Mouse (Mus musculus) CD4-positive, CD25-positive, alpha-beta regulatory T cell, adult 4 months (primary cell): Measurements from ENCODE around the gene Pheta2. TPM values are rescaled to one million over a fixed set of nuclear protein-coding genes. Genes with fewer than 3 reads are reported as not detected.
"Not testable (repeated sequence)": the region's sequence is repeated elsewhere in the genome, so short reads cannot be mapped to it uniquely, and the experiment has no call there.

Source experiments
- ATAC-seq: one replicate; pipeline ENCODE4 v1.8.0; 2017
- polyA plus RNA-seq, 2 experiments: library from polyadenylated mRNA; unstranded; fragments of 100-300 nt; shearing (Covaris generic); gene quantifications; one replicate each; pipeline ENCODE4 v1.2.1; 2017

Gene Pheta2
- polyA plus RNA-seq, 2 experiments from 2014 or later = 3.4 to 5.0 TPM

GRCm38 (mm10) chr15:82343368-82344287, 4.9 kb downstream of the Pheta2 start:
- no peak for ATAC-seq

GRCm38 (mm10) chr15:82344971-82345370, 6.2 kb downstream of the Pheta2 start:
- no peak for ATAC-seq

DNA sequence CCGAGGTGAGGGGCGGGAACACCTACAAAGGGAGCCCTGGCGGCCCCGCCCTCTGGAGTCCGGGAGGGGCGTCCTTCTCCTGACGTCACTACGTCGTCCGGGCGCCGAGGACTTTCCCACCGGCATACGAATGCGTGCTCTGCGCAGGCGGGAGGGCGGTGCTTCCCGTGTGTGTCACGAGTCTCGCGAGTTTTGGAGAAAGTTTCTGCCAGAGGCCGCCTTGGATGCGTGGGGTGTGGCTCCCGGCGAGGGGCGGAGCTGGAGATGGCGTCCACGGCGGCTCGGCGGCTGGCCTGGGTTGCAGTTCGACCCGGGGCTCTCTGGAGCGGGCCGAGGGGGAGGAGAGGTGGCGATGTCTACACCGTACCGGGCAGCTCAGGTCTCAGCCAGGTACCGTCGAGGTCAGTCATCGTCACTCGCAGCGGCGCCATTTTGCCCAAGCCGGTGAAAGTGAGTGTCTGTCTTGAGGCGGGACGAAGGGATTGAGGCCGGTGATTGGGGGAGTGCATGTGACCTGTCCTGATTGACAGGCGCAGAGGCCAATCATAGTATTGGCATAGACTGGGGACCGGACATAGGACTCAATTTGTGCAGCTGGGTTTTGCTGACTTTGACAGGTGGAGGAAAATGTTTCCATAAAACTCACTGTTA, 7.2 kb downstream of the Pheta2 start:
- ATAC-seq = peak; percentile 91

DNA sequence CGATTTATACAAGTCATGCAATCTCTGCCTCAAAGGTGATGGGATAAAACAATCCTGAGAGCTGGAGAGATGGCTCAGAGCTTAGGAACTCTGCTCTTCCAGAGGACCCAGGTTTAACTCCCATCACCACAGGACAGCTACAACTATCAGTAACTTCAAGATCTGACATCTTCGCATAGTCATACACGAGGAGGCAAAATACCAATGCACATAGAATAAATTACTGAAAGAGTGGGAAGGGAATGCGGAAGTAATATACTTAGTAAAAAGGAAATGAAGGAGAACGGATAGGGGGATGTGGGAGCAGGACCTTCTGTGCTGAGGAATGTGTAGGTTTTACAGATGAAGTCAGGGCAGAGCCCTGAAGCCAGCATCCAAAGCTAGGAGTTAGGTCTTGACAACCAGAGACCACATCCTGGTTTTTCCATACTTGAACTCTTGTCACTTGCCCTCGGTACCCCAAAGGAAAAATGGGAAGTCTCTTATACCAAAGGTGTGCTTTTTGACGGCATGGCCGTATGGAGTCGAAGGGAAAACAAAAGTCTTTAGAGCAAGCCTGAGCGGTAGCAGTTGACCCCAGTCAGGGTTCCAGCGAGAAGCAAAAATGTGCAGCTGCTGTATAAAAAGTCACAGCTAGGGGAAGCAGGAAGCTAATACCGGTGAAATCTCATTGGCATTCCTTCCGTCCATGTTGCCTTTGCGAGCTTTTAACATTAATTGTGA, 8.0 kb downstream of the Pheta2 start:
- ATAC-seq = no peak

- no peak for ATAC-seq
Observed at GRCm38 (mm10) chr15:82347303-82347676, 8.5 kb downstream of the Pheta2 start.

- no peak for ATAC-seq
Observed at GRCm38 (mm10) chr15:82347852-82348251, 9.1 kb downstream of the Pheta2 start.

DNA sequence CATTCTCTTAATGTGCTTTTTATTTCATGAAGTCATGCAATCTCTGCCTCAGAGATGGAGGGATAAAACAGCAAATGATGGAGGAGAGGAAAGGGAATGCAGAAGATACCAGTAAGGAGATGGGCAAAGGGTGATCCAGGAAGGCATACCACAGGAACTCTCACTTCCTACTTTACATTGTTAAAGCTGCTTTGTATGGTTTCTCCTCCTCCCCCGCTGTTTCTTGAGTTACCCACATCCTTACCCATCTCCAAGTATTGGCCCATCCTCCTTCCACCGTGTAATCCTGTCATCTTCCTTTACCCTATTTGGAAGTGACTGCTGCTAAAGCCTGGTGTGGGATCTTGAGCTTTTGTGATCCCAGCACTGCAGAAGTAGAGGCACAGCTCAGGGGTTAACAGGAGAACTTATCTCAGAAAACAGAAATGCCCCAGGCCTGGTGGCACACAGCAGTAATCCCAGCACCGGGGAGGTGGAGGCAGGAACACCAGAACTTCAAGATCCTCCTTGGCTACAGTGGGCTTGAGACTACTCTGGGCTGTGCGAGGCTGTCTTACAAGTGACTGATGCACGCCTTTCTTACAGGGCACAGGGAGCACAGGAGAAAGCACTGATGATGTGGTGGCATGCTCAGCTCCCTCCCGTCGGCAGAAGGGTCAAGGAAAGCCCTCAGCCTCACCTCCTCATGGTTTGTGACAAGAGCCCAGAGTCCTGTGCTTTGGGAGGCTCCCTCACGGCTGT, 9.7 kb downstream of the Pheta2 start:
- no peak for ATAC-seq

DNA sequence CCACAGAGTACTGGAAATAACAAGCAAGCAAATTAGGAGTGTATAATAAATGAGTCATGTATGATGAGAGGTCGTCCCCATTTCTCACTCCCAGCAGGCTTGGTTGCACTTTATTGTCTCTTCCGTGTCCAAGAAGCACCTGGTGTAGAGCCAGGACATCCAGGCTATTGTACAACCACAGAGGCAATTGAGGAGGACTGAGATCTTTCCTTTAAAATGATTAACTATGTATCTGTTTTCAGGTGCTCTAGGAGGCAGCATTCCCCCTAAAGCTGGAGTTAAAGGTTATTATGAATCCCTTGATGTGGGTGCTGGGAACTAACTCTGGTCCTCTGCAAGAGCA, 10.2 kb downstream of the Pheta2 start:
- no peak for ATAC-seq

DNA sequence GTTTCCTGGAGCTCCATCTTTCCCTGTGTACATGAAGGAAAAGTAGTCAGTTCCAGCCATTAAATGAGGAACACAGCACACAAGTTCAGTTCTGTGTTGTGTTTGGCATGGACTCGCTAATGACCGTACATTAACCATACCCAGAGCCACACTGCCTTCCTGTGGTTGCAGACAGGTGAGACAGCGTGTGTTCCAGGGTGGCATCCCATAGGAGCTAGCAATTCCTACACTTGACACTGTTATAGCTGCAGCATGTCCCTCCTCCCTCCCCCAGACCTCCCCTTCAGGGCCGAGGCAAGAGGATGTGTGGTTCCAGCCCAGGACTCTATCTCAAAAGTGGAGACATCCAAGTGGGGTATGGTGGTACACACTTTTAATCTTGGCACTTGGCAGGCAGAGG, 11.6 kb downstream of the Pheta2 start:
- no peak for ATAC-seq

DNA sequence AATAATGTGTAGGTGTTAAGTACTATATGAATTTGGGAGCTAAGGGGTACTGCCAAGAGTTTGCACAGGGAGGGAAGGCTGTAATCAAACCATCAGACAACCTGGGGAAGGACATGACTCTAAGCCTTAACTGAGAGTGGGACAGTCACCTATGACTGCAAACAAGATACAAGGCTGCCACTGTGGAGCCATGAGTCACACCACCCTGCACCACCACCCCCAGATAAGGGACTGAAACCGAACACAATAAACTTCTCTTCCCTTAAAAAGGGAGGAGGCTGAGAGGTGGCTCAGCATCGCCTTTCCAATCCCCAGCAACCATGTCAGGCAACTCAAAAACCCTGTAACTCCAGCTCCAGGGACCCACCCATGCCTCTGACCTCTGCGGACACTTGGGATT, 12.7 kb downstream of the Pheta2 start:
- no peak for ATAC-seq

DNA sequence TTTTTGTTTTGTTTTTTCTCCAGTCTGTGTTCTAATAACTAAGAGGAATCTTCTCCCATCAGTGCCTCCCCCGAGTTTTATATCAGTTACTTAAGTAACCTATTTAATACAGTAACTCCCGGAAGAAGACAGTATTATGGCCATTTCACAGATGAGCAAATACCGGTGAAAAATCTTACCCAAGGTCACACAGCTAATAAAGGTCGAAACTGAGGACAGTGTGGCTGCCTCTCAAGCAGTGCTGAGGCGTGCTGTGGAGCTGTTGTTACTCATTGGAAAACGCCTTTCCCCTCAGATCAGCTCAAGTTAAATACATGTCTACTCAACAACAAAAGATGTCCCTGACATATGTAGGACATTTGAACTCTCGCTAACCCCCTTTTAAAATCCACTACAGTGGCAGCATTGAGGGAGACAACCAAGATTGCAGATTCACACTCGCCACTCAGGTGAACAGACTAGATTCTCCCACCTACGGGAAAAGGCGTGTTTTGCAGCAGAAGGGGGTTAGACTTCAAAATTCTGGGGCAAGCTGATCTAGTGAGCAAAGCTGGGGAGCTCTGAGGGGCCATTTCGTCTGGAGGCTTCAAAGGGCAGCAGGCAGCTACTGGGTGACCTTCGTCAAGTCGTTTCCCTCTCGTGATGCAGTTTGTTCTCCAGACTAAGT, 14.5 kb downstream of the Pheta2 start:
- ATAC-seq = no peak

DNA sequence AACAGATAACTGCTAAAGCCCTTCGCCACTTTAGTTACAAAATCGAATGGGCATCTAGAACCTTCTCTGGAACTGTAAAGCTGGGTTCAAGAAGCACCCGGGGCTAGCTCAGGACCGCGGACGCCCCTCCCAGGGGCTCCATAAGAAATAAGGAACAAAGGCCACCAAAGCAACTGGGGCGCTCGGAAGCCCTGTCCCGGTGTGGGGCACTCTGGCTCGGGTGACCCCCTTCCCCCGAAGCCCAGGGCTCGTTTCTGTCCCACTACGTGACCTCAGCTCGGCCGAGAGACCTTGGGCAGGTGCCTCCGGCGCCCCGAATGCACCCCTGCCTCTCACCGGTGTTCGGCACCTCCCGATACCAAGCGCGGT, 15.0 kb downstream of the Pheta2 start:
- no peak for ATAC-seq

- ATAC-seq = peak; percentile 99
Observed at GRCm38 (mm10) chr15:82354126-82354945, 15.6 kb downstream of the Pheta2 start, which contains the start of gene Ndufa6. TSS of gene Ndufa6 (minus strand) at chr15:82354322.

DNA sequence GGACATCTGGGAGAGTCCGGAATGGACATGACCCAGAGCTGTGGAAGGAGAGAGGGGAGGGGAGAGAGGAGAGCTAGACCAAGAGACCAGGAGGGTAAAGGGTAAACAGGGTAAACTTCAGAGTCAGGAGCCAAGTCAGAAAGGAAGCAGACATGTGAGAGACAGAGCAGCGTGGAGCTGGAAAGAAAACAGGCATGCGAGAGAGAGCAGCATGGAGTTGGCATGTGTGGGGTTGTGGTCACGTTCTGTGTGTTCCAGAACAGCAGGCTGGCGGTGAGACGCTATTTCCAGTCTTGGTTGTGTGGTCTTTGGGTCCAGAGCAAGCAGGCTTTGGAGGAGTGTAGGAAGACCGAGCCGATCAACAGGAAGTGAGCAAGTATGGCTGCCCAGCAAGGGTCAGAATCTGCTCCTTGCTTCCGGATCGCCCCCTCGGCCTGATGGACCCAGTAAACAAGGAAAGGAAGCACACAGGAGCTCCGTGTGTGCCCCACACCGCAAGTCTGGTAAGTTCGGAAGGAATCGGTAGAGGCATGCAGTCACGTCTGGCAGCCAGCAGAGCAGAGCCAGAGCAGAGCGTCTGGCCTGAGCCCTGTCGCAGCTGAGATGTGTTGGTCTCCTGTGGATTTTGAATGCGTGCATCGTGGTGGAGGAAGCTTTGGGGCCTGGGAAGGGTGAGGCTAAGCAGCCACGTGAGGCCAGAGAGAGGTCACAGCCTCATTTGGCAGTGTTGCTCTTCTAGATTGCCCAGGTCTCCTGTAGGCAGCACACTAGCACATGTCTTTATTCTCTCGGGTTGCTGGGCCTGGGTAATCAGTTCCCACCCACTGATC, 19.9 kb downstream of the Pheta2 start:
- no peak for ATAC-seq

- no peak for ATAC-seq
Observed at GRCm38 (mm10) chr15:82361459-82362018, 22.8 kb downstream of the Pheta2 start.

- no peak for ATAC-seq
Observed at GRCm38 (mm10) chr15:82362234-82362633, 23.5 kb downstream of the Pheta2 start.

GRCm38 (mm10) chr15:82363801-82364200, 25.1 kb downstream of the Pheta2 start:
- ATAC-seq = not testable (repeated sequence)

GRCm38 (mm10) chr15:82364561-82364960, 25.8 kb downstream of the Pheta2 start:
- ATAC-seq = not testable (repeated sequence)

GRCm38 (mm10) chr15:82368146-82368545, 29.4 kb downstream of the Pheta2 start:
- no peak for ATAC-seq

GRCm38 (mm10) chr15:82368851-82369250, 30.1 kb downstream of the Pheta2 start:
- ATAC-seq = no peak
